Mouse (Mus musculus) CD4-positive helper T cell, adult 2 months (primary cell): ENCODE data around the gene Ift88.
A peak's percentile ranks its signal among the peaks of the same experiment; 100 is the strongest.
"Not testable (repeated sequence)": the region's sequence is repeated elsewhere in the genome, so short reads cannot be mapped to it uniquely, and the experiment has no call there.

Experiments used
- DNase-seq: peaks from one replicate; pipeline ENCODE4 v3.0.0-alpha.2; 2012; ENCODE audit warnings: low read depth, missing footprints, low spot score

The Ift88 gene

DNA sequence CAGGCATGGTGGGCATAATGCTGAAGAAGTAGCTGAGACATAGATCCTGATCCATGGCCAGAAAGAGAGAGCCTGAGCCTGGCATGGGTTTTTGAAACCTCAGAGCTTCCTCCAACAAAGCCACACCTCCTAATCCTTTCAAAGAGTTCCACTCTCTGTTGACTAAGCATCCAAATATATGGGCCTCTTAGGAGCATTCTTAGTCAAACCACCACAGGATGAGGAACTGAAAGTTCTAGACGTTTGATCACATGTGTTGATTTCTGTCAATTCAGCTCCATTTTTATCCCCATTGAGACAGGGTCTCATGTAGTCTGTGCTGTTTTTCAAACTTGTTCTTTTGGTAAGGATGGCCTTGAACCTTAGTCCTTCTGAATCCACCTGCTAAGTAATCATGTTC, 28.7 kb downstream of the Ift88 start:
- DNase-seq: no peak

- no peak for DNase-seq
Observed at GRCm38 (mm10) chr14:57459883-57460282, 36.0 kb downstream of the Ift88 start.

DNA sequence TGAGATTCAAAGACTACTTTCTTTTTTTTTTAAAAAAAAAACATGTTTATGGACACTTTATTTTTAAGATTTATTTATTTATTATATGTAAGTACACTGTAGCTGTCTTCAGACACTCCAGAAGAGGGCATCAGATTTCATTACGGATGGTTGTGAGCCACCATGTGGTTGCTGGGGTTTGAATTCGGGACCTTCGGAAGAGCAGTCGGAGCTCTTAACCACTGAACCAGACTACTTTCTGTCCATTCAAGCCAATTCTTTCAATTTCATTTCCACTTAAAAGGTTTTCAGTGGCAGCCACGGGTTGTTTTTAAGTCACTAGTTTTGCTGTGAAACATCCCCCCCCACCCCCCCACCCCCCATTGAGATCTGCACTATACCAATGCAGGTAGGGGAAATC, 36.5 kb downstream of the Ift88 start:
- DNase-seq: not testable (repeated sequence)

GRCm38 (mm10) chr14:57462871-57463270, 39.0 kb downstream of the Ift88 start:
- no peak for DNase-seq

GRCm38 (mm10) chr14:57475057-57475456, 51.2 kb downstream of the Ift88 start:
- no peak for DNase-seq

- DNase-seq: no peak
Observed at GRCm38 (mm10) chr14:57482262-57482661, 58.4 kb downstream of the Ift88 start.

DNA sequence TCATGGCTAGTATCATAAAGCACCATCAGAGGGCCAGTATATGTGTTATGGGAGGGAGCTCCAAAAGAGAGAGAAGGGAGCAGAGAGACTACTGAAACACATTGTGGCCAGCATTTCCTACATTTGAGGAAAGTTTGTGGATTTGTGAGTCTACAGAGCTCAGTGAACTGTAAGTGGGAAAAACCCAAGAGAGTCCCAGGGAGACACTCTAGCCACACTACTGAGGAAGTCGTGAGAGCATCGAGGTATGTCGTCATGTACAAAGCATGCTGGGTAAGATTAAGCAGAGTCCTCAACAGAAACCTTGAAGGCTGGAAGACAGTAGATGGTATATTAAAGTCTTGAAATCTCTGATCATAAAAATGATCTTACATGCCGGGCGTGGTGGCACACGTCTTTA, 60.3 kb downstream of the Ift88 start:
- DNase-seq: no peak

DNA sequence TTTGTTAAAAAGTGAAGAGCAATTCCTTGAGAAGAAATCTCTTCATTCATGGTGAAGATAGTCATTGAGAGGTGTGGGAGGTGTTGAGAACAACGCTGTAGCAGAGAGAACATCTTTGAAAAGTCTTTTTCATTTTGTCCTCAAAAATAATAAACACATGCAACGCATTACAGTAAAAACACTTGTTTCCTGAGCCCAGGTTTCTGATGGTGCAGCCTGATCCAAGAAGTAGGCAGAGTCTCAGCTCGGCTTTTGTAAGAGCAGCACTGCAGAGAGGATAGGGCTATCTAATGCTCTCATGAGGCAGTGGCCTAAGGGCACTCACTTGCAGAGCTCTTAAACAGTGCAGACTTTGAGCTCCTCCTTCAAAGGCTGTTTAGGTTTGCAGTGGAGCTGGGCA, 65.8 kb downstream of the Ift88 start:
- no peak for DNase-seq

- no peak for DNase-seq
Observed at GRCm38 (mm10) chr14:57493840-57494239, 70.0 kb downstream of the Ift88 start.

DNA sequence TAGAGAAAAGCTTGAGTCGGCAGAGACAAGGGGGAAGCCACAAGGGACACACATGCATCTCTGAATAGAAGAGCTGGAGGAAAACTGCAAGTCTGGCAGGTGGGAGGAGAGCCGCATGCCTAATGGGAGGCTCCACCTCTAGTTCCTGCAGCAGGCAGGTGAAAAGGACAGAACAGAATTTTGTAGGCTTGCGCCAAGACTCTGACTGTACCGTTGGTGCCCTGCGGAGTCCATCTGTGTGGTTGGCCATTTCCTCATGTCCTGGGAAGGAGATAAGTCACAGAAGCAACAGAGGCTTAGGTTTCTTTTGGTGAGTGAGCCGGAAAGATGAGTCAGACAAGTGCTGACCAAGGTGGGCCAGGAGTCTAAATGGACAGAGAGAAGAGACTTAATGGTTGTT, 79.9 kb downstream of the Ift88 start:
- DNase-seq: no peak

DNA sequence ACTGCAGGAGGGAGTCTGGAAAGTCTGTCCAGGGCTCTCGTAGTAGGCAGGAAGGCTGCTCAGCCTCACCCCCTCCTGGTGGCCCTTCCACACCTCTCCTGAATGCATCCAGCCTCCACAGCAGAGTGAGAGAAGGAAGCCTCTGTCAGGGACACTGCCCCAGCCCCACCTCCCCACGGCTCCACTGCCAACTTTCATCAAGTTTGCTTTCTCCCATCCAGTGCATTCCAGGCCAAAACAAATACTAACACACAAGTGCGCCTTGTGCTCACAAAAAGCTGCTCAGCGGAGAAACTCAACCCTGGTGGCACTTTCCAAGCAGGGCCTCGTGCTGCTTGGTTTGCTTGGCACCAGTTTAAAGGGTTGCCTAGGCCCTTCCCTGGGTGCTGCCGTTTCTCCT, 85.7 kb downstream of the Ift88 start:
- DNase-seq: no peak

DNA sequence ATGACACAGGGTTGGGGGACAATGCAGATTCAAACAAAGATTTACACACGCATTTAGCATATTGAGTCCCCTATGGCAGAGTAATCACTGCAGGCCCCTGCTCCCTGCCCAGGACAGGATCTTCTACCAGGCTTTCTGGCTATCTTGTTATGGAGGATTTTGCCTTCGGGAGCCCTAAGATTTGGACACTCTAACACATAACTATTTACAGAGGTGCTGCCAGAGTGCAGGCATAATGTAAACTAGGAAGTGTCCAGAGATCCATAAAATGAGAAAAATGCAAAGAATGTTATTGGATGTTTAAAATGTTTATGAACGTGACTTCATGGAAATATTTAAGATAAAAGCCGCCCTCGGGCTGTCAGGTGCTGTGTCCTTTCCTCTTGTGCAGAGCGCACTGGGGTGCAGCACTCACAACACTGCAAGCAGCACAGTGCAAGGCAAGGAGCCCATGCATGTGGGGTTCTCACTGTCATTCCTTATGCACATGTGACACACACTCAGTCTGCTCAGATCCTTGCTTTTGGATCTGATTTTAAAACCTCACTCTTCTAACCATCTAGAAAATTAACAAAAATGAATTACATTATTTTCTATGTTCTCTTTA, 91.4 kb downstream of the Ift88 start:
- DNase-seq: no peak

DNA sequence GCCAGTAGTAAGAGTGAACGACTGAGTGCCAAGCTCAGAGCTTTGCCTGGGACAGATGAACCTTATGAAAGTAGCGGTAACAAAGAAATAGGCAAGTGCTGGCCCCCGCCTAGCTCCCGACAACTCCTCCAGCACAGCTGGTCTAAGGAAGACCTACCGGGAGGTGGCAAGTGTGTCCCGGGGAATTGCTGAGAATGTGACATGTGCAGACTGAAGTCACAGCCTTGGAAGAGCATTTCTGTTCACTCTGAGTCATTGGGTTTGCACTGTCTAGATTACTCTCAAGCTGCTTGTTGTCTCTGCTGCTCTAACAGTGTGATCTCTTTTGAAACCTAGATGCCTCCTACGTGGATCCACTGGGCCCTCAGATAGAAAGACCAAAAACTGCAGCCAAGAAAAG, 93.1 kb downstream of the Ift88 start:
- no peak for DNase-seq

GRCm38 (mm10) chr14:57523762-57524161, 99.9 kb downstream of the Ift88 start:
- DNase-seq: no peak

- DNase-seq: peak; percentile 42
Observed at GRCm38 (mm10) chr14:57524671-57525387, 101.0 kb downstream of the Ift88 start, which contains the start of gene Il17d. Gene Il17d, plus strand, starts transcription at chr14:57524777.

- DNase-seq: peak; percentile 67
Observed at GRCm38 (mm10) chr14:57525388-57526049, 101.7 kb downstream of the Ift88 start.

DNA sequence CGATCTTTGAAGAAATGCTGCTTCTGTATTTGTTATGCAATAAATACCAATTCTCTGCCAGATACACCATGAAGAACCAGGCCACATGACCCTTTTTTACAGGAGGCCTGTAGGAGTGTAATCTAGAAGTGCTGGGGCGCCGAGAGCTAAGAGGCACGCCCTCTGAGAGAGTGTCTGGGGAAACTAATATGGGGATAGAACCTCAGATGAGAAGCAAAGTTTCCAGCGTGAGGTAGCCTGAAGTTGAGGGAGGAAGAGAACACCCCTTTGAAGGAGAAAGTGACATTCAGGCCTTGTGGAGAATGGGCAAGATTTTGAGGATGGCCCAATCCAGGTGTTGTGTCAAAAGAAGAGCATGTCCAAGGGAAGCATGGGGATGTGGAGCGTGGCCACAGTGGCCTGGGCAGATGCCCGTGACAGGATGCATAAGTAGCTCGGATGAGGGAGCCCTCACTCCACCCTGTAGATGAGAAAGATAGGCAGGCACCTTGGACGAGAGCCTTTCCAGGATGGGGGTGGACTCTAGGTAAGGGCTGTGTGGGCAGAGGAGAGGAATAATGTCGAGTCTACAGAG, 102.3 kb downstream of the Ift88 start:
- no peak for DNase-seq

- no peak for DNase-seq
Observed at GRCm38 (mm10) chr14:57527122-57527521, 103.3 kb downstream of the Ift88 start.

DNA sequence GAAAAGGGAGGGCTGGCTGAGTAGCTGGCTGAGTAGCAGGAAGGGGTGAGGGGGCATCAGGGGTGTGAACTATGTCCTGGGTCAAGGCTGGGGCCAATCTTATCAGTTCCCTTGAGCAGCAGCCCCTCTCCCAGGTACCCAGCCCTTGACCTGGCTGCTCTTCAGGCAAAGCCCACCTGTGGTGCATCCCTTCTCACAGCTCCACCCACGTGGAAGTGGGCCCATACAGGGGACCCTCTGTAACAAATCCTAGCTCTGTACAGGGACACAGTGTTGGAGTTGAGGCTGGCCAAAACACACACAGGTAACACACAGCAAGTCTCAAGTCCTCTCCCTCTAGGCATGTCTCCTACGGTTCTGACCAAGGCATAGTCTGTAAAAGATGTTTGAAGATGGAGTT, 103.7 kb downstream of the Ift88 start:
- no peak for DNase-seq

DNA sequence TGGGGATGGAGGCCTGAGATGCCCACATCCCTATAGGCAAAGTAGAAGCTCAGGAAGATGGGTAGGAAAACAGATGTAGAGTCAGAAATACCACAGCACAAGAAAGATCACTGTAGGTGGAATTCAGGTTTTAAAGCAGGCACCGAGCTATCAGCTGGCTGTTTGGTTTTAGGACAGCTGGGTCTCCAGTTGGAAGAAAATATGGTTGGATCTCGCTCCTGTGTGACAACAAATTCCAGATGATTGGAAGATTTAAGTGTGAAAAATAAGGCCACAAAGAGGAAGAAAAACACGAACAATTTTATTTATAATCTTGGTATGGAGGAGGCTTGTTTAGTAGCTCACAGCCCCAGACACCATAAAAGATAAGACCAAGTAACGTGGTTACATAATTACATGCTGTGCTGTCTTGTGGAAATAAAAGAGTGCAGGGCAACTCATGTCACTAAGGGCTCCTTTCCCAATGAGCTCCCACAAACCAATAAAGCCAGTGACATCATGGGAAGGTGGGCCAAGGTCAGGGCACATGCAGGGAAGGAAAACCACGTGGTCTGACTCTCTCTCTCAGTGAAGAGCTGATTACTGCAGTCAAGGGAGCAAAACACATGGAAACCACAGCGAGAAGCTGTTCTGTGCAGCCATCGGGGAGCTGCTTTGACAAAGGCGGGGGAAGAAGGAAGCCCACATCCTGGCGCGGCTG, 105.4 kb downstream of the Ift88 start:
- DNase-seq: no peak

DNA sequence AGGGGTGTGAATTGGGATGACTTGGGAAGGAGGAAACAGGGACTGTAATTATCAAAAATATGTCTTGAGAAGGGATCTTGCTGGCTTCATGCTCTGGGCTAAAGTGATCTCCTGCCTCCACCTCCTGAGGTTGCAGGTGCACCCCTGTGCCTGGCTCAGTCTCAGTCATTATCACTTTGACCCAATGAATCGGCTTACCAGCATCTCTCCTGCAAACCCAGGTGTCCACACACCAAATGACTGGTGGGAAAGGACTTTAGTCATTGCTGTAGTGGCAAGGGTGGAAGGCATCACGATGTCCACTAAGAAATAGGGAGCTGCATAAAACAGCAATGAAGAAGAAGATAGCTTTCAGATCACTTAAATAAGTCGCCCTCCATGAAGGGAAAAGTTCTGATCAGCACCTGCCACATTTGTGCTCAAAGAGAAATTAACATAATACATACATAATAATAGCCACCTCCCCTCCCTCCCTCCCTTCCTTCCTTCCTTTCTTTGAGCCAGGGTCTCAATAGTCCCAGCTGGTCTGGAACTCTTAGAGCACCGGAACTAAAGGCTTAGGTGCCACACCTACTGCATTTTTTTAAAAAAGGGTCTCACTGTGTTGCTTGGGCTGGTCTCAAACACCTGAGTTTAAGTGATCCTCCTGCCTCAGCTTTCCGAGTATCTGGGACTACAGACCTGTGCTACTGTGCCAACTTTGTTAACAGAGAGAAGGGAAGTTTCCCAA, 106.1 kb downstream of the Ift88 start:
- no peak for DNase-seq
